In genomic region chr10:98951286-98952270, GRCm38 (mm10) we compare ENCODE assay signal across 16 mouse cellular contexts. TPM values are rescaled to one million over a fixed set of nuclear protein-coding genes. Genes with fewer than 3 reads are reported as not detected.
DNase-seq lines count a peak whose midpoint lies in the region; ATAC-seq and TF ChIP-seq lines count a peak whose summit lies in the region.
"Had no signal": no experiment of that assay in that cellular context is flagged by ENCODE, and none has a peak within 500 bp of the region (broad histone marks: within the 10 kb centered on the region; RNA-seq: fewer than 3 reads in every experiment).

No protein-coding gene starts in this region.

- ATAC-seq in cerebellum, adult (ENCODE audit: insufficient number of reproducible peaks, low FRiP score, low TSS enrichment), result peak; percentile 70; the same call in 1 of the 2 replicates
- ATAC-seq in kidney, postnatal 0 days (replicated peaks; ENCODE audit: low FRiP score, low read depth), result peak; percentile 21; the same call in 1 of the 2 replicates
- ATAC-seq: midbrain, embryonic 13.5 days had no signal

- no peak overlapping the region for H3K27ac ChIP-seq in kidney, postnatal 0 days
- H3K27ac ChIP-seq: hindbrain, embryonic 13.5 days; limb, embryonic 12.5 days; midbrain, embryonic 13.5 days; stomach, embryonic 15.5 days had no signal

- H3K36me3 ChIP-seq in kidney, postnatal 0 days (ENCODE audit: insufficient read depth, low read length), result no peaks in the 10 kb centered on the region
- H3K36me3 ChIP-seq: hindbrain, embryonic 13.5 days; limb, embryonic 12.5 days; midbrain, embryonic 13.5 days; stomach, embryonic 15.5 days had no signal

- H3K4me3 ChIP-seq in kidney, postnatal 0 days (replicated peaks; ENCODE audit: low read depth, low read length), result no peak overlapping the region
- H3K4me3 ChIP-seq: hindbrain, embryonic 13.5 days; limb, embryonic 12.5 days; midbrain, embryonic 13.5 days; stomach, embryonic 15.5 days had no signal

- 0 out of 2 replicates have a peak, but pooled peaks cover 10% of the 10 kb centered on the region for H3K4me1 ChIP-seq in kidney, postnatal 0 days (replicated peaks; ENCODE audit: insufficient read depth, low read length)

- WGBS in kidney, postnatal 0 days, result 58% methylated on average over 17 of the region's 17 CpGs

- H3K4me2 ChIP-seq in kidney, postnatal 0 days (ENCODE audit: low read length), result no peak overlapping the region
- H3K4me2 ChIP-seq: hindbrain, embryonic 13.5 days; limb, embryonic 12.5 days; midbrain, embryonic 13.5 days; stomach, embryonic 15.5 days had no signal

- H3K9ac ChIP-seq in kidney, postnatal 0 days (ENCODE audit: low read depth, low read length), result no peak overlapping the region
- H3K9ac ChIP-seq: hindbrain, embryonic 13.5 days; limb, embryonic 12.5 days; midbrain, embryonic 13.5 days; stomach, embryonic 15.5 days had no signal

- DNase-seq in cerebellum, postnatal 14 days, result no peak
- DNase-seq in kidney, postnatal 0 days (ENCODE audit: low spot score), result no peak
- no peak for DNase-seq in kidney, postnatal 14 days
- peak; percentile 42 for DNase-seq in right cerebral cortex, adult 18-20 months
- DNase-seq in right cerebral cortex, postnatal 36 days (ENCODE audit: low spot score in 2 of 2), result no peak
- DNase-seq in ovary, postnatal 10 days (ENCODE audit: low spot score), result no peak
- DNase-seq in gastrocnemius, postnatal 25 days, result no peak
- DNase-seq: adrenal gland, postnatal 10 days; cerebellum, adult 9-11 months; kidney, adult 2 months; lung, adult 2 months had no signal

- no peak for TF ChIP-seq CTCF in kidney, postnatal 0 days (IDR thresholded peaks at IDR 0.05; ENCODE audit: low read depth)

- no peaks in the 10 kb centered on the region for H3K27me3 ChIP-seq in kidney, postnatal 0 days (ENCODE audit: insufficient read depth, low read length)
- H3K27me3 ChIP-seq: hindbrain, embryonic 13.5 days; limb, embryonic 12.5 days; midbrain, embryonic 13.5 days; stomach, embryonic 15.5 days had no signal

- H3K9me3 ChIP-seq in kidney, postnatal 0 days (replicated peaks; ENCODE audit: low read length), result no peaks in the 10 kb centered on the region
- H3K9me3 ChIP-seq: hindbrain, embryonic 13.5 days; limb, embryonic 12.5 days; midbrain, embryonic 13.5 days; stomach, embryonic 15.5 days had no signal

RNA-seq across cellular contexts. Expression of gene Atp2b1, which starts 37.4 kb away (rescaled TPM):
- polyA plus RNA-seq in kidney, postnatal 0 days (2015; fragmentation: Nextera tagmentation; extraction: Ambion mirVana), result 167 and 178 TPM in 2 replicates
- total RNA-seq in gastrocnemius, postnatal 25 days (2021), result 10 to 100 TPM; 62.0 to 62.8 TPM
